Mouse (Mus musculus): ENCODE measurements around the gene Lrrc7. TPM values are rescaled to one million over a fixed set of nuclear protein-coding genes. Genes with fewer than 3 reads are reported as not detected.
A peak's percentile ranks its signal among the peaks of the same experiment; 100 is the strongest.

Lrrc7 gene
- polyA plus RNA-seq, 1 experiment = not detected

GRCm38 (mm10) chr3:158210657-158211056 lies 351.4 kb downstream of the Lrrc7 start:
- WGBS = 57% methylated on average over 2 of the region's 2 CpGs
- H3K4me3 ChIP-seq (ENCODE audit: insufficient read depth, low read depth, low read length) = no peak overlapping the region
- TF ChIP-seq CTCF (IDR thresholded peaks at IDR 0.05; ENCODE audit: insufficient read depth, low read depth, low read length) (no peak), POLR2A (IDR thresholded peaks at IDR 0.05; ENCODE audit: insufficient read depth, low read depth, low read length) (no peak)
- H3K27ac ChIP-seq (ENCODE audit: insufficient read depth, low read depth, low read length) = no peak overlapping the region
- H3K4me1 ChIP-seq (ENCODE audit: control insufficient read depth, insufficient read depth, low read length) = peaks cover 3% of the 10 kb centered on the region; the same call in 1 of the 2 replicates

GRCm38 (mm10) chr3:158210026-158210425 lies 352.0 kb downstream of the Lrrc7 start:
- 22% methylated on average over 2 of the region's 2 CpGs for WGBS

DNA sequence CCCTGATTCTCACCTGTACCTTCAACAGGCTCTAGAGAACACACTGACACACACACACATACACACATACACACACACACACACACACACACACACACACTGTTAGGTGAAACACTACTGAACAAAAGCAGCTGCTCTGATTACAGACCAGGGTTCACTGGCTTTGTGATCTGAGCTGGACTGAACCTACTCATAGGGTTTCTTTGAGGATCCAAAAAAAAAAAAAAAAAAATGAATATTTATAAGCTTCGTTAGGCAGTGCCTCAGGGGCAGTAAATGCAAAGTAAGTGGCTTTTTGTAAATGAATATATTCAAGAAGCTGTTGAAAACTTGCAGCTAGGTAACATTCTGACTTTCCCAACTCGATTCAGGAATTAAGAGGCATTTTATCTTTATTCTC lies 354.2 kb downstream of the Lrrc7 start:
- Histone ChIP-seq H3K4me1 (ENCODE audit: control insufficient read depth, insufficient read depth, low read length) (peaks cover 3% of the 10 kb centered on the region; the same call in 1 of the 2 replicates), H3K4me3 (ENCODE audit: insufficient read depth, low read depth, low read length) (no peak overlapping the region), H3K27ac (ENCODE audit: insufficient read depth, low read depth, low read length) (no peak overlapping the region)
- WGBS = 32% methylated on average over 2 of the region's 2 CpGs
- TF ChIP-seq CTCF (IDR thresholded peaks at IDR 0.05; ENCODE audit: insufficient read depth, low read depth, low read length) (no peak), POLR2A (IDR thresholded peaks at IDR 0.05; ENCODE audit: insufficient read depth, low read depth, low read length) (no peak)

More at GRCm38 (mm10) chr3:158210026-158210425, 352.0 kb downstream of the Lrrc7 start:
- H3K4me3 ChIP-seq (ENCODE audit: insufficient read depth, low read depth, low read length) = no peak overlapping the region
- H3K4me1 ChIP-seq (ENCODE audit: control insufficient read depth, insufficient read depth, low read length) = peaks cover 3% of the 10 kb centered on the region; the same call in 1 of the 2 replicates
- H3K27ac ChIP-seq (ENCODE audit: insufficient read depth, low read depth, low read length) = no peak overlapping the region
- no peak for TF ChIP-seq CTCF (IDR thresholded peaks at IDR 0.05; ENCODE audit: insufficient read depth, low read depth, low read length)
- no peak for TF ChIP-seq POLR2A (IDR thresholded peaks at IDR 0.05; ENCODE audit: insufficient read depth, low read depth, low read length)

GRCm38 (mm10) chr3:158202776-158203175 lies 359.2 kb downstream of the Lrrc7 start:
- Histone ChIP-seq H3K4me3 (ENCODE audit: insufficient read depth, low read depth, low read length) (no peak overlapping the region), H3K4me1 (ENCODE audit: control insufficient read depth, insufficient read depth, low read length) (peaks cover 3% of the 10 kb centered on the region; the same call in 1 of the 2 replicates), H3K27ac (ENCODE audit: insufficient read depth, low read depth, low read length) (no peak overlapping the region)
- WGBS = 83% methylated on average over 3 of the region's 3 CpGs
- TF ChIP-seq POLR2A (IDR thresholded peaks at IDR 0.05; ENCODE audit: insufficient read depth, low read depth, low read length) (no peak), CTCF (IDR thresholded peaks at IDR 0.05; ENCODE audit: insufficient read depth, low read depth, low read length) (no peak)

DNA sequence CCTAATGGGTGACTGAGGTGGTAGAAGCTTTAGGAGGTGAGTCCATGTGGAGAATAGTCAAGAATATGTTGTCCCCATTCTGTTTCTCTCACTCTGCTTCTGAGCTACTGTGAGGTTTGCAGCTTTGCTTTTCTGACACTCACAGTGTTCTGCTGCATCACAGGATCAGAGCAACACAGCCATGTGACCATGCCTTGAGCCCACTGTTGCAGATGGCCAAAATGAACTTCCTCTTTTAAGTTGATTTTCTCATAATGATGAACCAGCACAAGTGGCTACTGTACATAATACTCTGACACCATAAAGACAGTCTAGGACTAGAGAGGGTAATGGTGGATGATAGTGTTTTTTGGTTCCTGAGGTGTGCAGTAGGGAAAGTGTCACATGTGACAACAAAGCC lies 366.6 kb downstream of the Lrrc7 start:
- Histone ChIP-seq H3K4me3 (ENCODE audit: insufficient read depth, low read depth, low read length) (no peak overlapping the region), H3K4me1 (ENCODE audit: control insufficient read depth, insufficient read depth, low read length) (no peaks in the 10 kb centered on the region), H3K27ac (ENCODE audit: insufficient read depth, low read depth, low read length) (no peak overlapping the region)
- TF ChIP-seq POLR2A (IDR thresholded peaks at IDR 0.05; ENCODE audit: insufficient read depth, low read depth, low read length) (no peak), CTCF (IDR thresholded peaks at IDR 0.05; ENCODE audit: insufficient read depth, low read depth, low read length) (no peak)

GRCm38 (mm10) chr3:158193229-158193628 lies 368.8 kb downstream of the Lrrc7 start:
- H3K27ac ChIP-seq (ENCODE audit: insufficient read depth, low read depth, low read length) = no peak overlapping the region
- WGBS = 73% methylated on average over 1 of the region's 1 CpGs
- no peaks in the 10 kb centered on the region for H3K4me1 ChIP-seq (ENCODE audit: control insufficient read depth, insufficient read depth, low read length)
- no peak overlapping the region for H3K4me3 ChIP-seq (ENCODE audit: insufficient read depth, low read depth, low read length)
- no peak for TF ChIP-seq POLR2A (IDR thresholded peaks at IDR 0.05; ENCODE audit: insufficient read depth, low read depth, low read length)

GRCm38 (mm10) chr3:158174880-158175735 lies 386.9 kb downstream of the Lrrc7 start:
- Histone ChIP-seq H3K4me1 (ENCODE audit: control insufficient read depth, insufficient read depth, low read length) (no peaks in the 10 kb centered on the region), H3K4me3 (ENCODE audit: insufficient read depth, low read depth, low read length) (no peak overlapping the region), H3K27ac (ENCODE audit: insufficient read depth, low read depth, low read length) (no peak overlapping the region)
- WGBS = 46% methylated on average over 10 of the region's 10 CpGs
- no peak for TF ChIP-seq CTCF (IDR thresholded peaks at IDR 0.05; ENCODE audit: insufficient read depth, low read depth, low read length)
- no peak for TF ChIP-seq POLR2A (IDR thresholded peaks at IDR 0.05; ENCODE audit: insufficient read depth, low read depth, low read length)

DNA sequence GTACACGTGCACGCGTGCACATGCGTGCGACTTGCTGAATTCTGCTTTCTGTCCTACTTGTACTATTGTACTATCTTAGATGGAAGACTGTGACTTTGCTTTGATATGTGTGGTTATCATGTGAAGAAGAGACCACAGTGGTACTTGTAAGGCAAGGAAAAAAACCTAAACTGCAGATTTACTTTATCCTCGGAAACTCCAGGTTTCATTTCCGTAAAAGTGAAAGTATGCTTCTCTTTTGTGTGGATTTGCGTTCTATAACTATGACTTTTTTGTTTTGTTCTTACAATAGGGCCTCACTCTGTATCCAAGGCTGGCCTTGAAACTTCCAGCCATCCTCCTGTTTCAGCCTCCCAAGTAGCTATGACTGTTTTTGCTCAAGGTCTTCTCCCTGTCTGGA lies 392.8 kb downstream of the Lrrc7 start:
- 93% methylated on average over 8 of the region's 8 CpGs for WGBS
- peak overlapping the region; percentile 62 for H3K27ac ChIP-seq (ENCODE audit: insufficient read depth, low read depth, low read length)
- TF ChIP-seq POLR2A (IDR thresholded peaks at IDR 0.05; ENCODE audit: insufficient read depth, low read depth, low read length) (no peak), CTCF (IDR thresholded peaks at IDR 0.05; ENCODE audit: insufficient read depth, low read depth, low read length) (no peak)
- no peak overlapping the region for H3K4me3 ChIP-seq (ENCODE audit: insufficient read depth, low read depth, low read length)
- peaks cover 2% of the 10 kb centered on the region for H3K4me1 ChIP-seq (ENCODE audit: control insufficient read depth, insufficient read depth, low read length)

DNA sequence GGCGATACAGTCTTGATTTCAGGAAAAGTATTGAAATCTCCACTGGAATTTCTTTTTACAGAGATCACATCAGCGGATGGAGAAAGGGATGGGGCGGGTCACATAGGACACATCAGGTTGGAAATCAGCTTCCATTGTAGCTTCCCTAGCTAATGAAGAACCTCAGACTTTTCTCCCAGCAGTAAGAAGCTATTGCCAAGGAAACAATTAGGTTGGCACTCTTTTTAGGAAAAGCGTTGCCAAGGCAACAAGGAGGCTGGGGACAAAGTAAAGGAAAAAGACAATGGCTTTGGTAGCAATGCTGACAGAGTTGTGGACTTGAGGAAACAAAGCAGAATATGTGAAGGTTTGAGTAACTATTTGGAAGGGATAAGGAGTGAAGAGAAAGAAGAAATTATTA lies 393.6 kb downstream of the Lrrc7 start:
- 37% methylated on average over 4 of the region's 4 CpGs for WGBS
- Histone ChIP-seq H3K27ac (ENCODE audit: insufficient read depth, low read depth, low read length) (no peak overlapping the region), H3K4me3 (ENCODE audit: insufficient read depth, low read depth, low read length) (no peak overlapping the region), H3K4me1 (ENCODE audit: control insufficient read depth, insufficient read depth, low read length) (peaks cover 2% of the 10 kb centered on the region)
- TF ChIP-seq POLR2A (IDR thresholded peaks at IDR 0.05; ENCODE audit: insufficient read depth, low read depth, low read length) (no peak), CTCF (IDR thresholded peaks at IDR 0.05; ENCODE audit: insufficient read depth, low read depth, low read length) (no peak)

Data from olfactory bulb, adult 2 months (tissue).